Mouse (Mus musculus): Measurements from ENCODE around the gene Gm8369. TPM values are rescaled to one million over a fixed set of nuclear protein-coding genes. Genes with fewer than 3 reads are reported as not detected.
"Not testable (repeated sequence)": the region's sequence is repeated elsewhere in the genome, so short reads cannot be mapped to it uniquely, and the experiment has no call there.

Gene Gm8369
- total RNA-seq (2021), result not detected

GRCm38 (mm10) chr19:11485746-11486145, at the start of gene Gm8369:
Gene Gm8369, plus strand, starts transcription at chr19:11485938.
- intact Hi-C loops (cut with DNase I), result no loop called here
- no peak for DNase-seq (ENCODE audit: low spot score)

DNA sequence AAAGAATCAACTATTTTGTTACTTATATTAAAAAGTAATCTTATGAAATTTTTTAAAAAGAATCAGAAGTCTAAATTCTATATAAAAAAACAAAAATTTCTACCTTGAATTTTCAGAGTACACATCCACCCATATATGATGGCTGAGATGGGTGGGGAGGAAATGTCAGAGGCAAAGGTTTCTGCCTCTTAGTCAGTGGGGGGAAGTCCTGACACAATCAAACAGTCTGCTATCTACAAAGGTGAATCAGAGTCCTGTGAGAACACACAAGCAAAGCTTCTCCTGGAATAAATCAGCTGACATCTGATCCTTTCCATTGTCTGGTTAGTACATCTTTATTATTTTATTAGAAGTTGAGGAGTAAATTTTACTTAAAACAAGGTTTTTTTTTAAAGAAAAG, 42.4 kb upstream of the Gm8369 start, which contains the start of gene Ms4a4b:
Gene Ms4a4b (plus strand): TSS at position 216 of the 400 bp plus-strand sequence.
- intact Hi-C loops (cut with DNase I), result no loop called here
- no peak for DNase-seq (ENCODE audit: low spot score)

GRCm38 (mm10) chr19:11443964-11444363, 41.8 kb upstream of the Gm8369 start:
- no peak for DNase-seq (ENCODE audit: low spot score)
- intact Hi-C loops (cut with DNase I), result no loop called here

GRCm38 (mm10) chr19:11447238-11447637, 38.5 kb upstream of the Gm8369 start:
- no peak for DNase-seq (ENCODE audit: low spot score)
- intact Hi-C loops (cut with DNase I), result no loop called here

GRCm38 (mm10) chr19:11459041-11459440, 26.7 kb upstream of the Gm8369 start:
- DNase-seq (ENCODE audit: low spot score); intact Hi-C loops (cut with DNase I): not testable (repeated sequence)

DNA sequence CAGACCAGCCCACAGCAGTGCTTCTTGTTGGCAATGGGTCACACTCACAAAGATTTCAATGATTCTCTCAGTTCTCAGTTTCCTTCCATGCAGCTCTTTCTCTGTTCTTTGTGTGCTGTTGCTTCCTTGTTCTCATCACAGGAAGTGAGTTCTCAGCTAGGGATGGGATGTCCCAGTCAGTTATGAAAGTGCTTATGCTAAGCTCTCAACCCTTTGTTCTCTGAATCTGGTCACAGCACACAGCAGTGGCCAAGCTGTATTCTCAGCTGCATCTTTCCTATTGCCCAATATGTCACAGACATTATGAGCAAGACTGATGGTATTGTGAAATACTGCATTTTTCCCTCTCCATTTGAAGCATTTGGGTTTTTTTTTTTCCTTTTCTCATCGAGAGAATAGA, 20.9 kb upstream of the Gm8369 start:
- intact Hi-C loops (cut with DNase I); DNase-seq (ENCODE audit: low spot score): not testable (repeated sequence)

DNA sequence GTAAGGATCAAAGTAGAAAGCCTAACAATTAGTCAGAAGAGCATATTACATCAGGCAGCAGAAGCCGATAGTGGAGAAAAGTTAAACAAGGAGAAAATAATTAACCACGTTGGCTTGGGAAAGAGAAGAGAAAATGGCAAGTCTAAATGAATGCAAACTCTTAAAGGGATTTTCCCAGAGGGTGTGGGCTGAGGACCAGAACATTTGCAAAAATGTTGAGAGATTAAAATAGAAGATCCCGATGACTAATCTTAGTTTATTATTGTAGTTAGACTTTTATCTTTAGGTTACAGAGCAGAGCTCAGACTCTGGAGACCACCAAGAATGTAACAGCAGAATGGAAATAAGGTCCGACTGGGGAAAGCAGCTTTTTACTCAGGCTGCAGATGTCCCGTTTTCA, 19.3 kb upstream of the Gm8369 start:
- DNase-seq (ENCODE audit: low spot score), result no peak
- intact Hi-C loops (cut with DNase I), result no loop called here

DNA sequence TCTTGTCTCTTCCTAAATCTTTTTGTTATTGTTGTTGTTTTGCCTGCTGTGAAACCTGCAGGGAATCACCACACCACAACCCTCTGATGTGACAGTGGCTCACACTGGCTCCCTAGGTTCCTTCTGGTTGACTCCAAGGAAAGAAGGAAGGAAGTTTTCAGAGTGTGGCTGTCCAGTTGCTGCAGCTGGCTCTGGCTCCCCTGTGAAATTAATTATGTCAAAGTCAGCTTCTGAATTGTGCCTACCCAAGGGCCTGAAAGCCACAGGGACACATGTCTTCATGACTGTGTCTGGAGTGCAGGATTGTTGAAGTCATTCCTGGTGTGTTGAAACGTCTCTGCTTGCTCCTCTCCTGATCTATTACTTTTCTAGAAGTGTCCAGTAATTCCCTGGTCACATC, 17.4 kb upstream of the Gm8369 start:
- DNase-seq (ENCODE audit: low spot score); intact Hi-C loops (cut with DNase I): not testable (repeated sequence)

DNA sequence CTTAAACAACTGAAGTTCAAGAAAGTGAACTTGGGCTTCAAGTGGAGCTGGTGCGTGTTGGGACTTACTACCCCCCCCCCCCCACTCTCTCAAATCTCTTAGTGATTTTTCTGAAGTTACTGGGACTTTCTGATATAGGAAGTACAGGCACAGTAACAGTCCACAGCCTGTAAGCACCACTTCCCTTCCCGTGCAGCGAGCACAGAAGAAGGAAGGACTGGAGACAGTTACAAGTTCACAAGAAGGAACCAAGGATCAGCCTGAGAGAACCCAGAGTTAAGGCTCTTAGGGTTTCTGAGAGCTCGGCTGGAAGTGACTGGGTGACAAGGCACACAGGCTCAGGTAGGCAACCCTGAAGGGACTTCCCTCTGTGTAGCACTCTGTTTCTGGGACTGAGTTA, 16.5 kb upstream of the Gm8369 start, which contains the start of gene Ms4a6c:
Gene Ms4a6c (plus strand): TSS at position 152 of the 400 bp plus-strand sequence.
- intact Hi-C loops (cut with DNase I); DNase-seq (ENCODE audit: low spot score): not testable (repeated sequence)

- no peak for DNase-seq (ENCODE audit: low spot score)
- intact Hi-C loops (cut with DNase I), result no loop called here
These were observed 6.0 kb upstream of the Gm8369 start for GRCm38 (mm10) chr19:11479714-11480113.

- intact Hi-C loops (cut with DNase I), result no loop called here
- DNase-seq (ENCODE audit: low spot score), result no peak
These were observed 3.1 kb upstream of the Gm8369 start for GRCm38 (mm10) chr19:11482684-11483083.

- DNase-seq (ENCODE audit: low spot score), result no peak
These were observed 1.8 kb upstream of the Gm8369 start for GRCm38 (mm10) chr19:11483941-11484340.

DNA sequence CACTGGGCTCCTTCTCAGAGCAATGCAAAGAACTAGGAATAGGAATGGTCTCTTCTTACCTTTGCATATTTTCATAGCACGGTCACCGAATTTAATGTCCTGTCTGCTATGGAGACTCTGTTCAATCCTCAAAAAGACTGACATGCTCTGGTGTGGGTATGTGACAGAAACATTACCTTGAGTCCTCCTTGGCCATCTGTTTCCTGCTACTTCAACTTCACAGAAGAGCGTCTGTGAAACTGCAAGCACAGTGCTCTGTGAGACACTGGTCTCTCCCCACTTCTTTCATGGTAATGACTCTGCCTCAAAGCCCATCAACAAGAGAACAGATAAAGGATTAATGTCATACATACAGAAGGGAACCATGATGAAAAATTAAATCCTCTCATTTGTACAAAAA, 1.4 kb upstream of the Gm8369 start:
- no peak for DNase-seq (ENCODE audit: low spot score)
- intact Hi-C loops (cut with DNase I), result no loop called here

More at GRCm38 (mm10) chr19:11483941-11484340, 1.8 kb upstream of the Gm8369 start:
- intact Hi-C loops (cut with DNase I), result no loop called here

DNA sequence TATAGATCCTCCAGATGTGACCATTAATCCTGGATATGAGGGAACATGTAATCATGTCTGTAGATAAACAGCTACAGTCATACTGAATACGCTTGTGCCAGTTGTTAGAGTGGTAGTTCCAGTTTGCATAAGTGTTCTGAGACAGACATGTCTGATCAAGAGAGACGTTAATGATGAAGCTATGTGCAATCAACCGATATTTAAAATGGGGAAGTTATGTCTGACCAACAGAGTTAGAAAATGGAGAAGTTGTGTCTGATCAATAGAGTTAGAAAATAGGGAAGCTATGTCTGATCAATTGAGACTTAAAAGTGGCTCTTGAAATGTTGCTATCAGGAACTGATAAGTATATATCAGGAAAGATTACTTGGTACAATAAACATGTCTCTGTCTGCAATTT, 472 bp upstream of the Gm8369 start:
- DNase-seq (ENCODE audit: low spot score), result no peak
- intact Hi-C loops (cut with DNase I), result no loop called here

DNA sequence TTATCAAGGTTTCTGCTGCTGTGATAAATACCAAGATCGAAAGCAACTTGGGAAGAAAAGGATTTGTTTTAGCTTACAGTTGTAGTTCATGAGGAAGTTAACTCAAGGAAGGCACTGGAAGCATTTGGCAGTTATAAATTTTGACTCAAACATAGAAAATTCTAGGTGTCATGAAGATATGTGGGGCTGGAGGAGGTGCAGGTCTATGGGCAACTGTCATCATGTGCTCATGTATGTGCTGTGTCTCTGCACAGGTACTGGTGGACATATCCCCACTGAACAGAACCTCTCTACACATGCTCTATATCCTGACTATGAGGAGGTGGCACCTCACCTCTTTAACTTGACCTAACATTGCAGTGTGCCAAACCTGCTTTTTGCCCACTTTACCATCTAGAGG, 861 bp downstream of the Gm8369 start:
- no peak for DNase-seq (ENCODE audit: low spot score)
- intact Hi-C loops (cut with DNase I), result no loop called here

- intact Hi-C loops (cut with DNase I), result no loop called here
- no peak for DNase-seq (ENCODE audit: low spot score)
These were observed 5.9 kb downstream of the Gm8369 start for GRCm38 (mm10) chr19:11491406-11492189.

- no peak for DNase-seq (ENCODE audit: low spot score)
- intact Hi-C loops (cut with DNase I), result no loop called here
These were observed 6.9 kb downstream of the Gm8369 start for GRCm38 (mm10) chr19:11492671-11493070.

DNA sequence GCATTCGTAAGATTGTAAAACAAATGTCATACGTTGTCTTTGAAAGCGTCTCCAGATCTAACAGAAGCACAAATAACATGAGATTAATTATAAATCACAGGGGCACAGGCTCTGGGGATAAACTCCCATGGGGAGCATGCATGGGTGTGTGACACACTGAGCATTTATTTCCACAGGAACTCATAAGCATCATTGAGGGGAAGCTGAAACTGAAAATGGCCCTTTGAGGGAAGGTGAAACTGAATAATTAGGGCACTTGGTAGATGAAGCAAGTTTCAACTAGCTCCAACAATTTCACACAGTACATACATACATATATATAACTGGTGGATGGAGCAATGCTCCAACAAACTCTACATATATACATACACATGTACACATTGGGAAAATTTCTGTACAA, 8.8 kb downstream of the Gm8369 start:
- intact Hi-C loops (cut with DNase I), result no loop called here
- no peak for DNase-seq (ENCODE audit: low spot score)

DNA sequence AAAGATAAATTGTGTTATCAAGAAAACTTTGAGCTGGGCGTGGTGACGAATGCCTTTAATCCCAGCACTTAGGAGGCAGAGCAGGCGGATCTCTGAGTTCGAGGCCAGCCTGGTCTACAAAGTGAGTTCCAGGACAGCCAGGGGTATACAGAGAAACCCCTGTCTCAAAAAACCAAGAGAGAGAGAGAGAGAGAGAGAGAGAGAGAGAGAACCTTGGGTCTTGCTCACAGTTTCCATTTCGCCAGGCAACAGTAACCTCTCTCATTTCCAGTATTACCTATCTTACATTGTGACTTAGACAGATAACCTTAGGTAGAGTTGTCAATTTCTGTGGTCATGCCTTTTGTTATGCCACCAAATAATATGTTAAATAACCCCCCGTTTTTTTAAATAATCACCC, 10.6 kb downstream of the Gm8369 start:
- intact Hi-C loops (cut with DNase I), result no loop called here
- DNase-seq (ENCODE audit: low spot score), result no peak

DNA sequence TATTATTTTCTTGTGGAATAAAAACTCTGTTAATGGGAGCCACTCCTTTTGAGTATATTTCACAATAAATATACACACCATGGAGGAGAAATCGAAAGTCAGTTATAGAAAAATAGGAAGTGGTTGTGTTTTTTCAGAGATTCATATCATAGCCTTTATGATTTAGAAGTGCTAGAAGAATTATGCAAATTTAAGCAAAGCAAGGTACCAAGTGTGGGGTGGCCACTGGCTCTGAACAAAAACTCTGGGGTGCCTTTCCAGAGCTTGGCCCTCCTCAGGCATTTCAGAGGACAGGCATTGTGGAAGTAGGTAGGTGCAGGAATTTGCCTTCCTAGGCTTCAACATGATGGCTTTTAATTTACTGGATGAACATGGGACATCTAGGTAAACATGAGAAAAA, 11.6 kb downstream of the Gm8369 start:
- DNase-seq (ENCODE audit: low spot score); intact Hi-C loops (cut with DNase I): not testable (repeated sequence)

- intact Hi-C loops (cut with DNase I), result no loop called here
- no peak for DNase-seq (ENCODE audit: low spot score)
These were observed 15.1 kb downstream of the Gm8369 start for GRCm38 (mm10) chr19:11500796-11501195.

- intact Hi-C loops (cut with DNase I), result no loop called here
- DNase-seq (ENCODE audit: low spot score), result no peak
These were observed 15.6 kb downstream of the Gm8369 start for GRCm38 (mm10) chr19:11501326-11501725.
